Mouse (Mus musculus) B cell, adult 2 months (primary cell): ENCODE results near the gene Sept3.

Experiments
- DNase-seq, 2 experiments: peaks; one replicate each; pipeline ENCODE4 v3.0.0; 2022

Gene Sept3

GRCm38 (mm10) chr15:82341036-82341501 lies 66.4 kb downstream of the Sept3 start:
- DNase-seq: no peak

GRCm38 (mm10) chr15:82341675-82342542 lies 67.2 kb downstream of the Sept3 start:
- DNase-seq: no peak

- DNase-seq: peak in 1 of 2 experiments; percentile 20
Measured at GRCm38 (mm10) chr15:82342543-82342935, 67.8 kb downstream of the Sept3 start.

- DNase-seq: no peak
Measured at GRCm38 (mm10) chr15:82343368-82344287, 68.9 kb downstream of the Sept3 start.
